Mouse (Mus musculus) thymus, postnatal 10 days (tissue): ENCODE measurements around the gene Wdfy3.

Source experiments
- DNase-seq, 2 experiments: peaks; one replicate each; pipeline ENCODE4 v3.0.0; 2021; ENCODE audit warnings: low spot score in 2 of 2

Gene Wdfy3

DNA sequence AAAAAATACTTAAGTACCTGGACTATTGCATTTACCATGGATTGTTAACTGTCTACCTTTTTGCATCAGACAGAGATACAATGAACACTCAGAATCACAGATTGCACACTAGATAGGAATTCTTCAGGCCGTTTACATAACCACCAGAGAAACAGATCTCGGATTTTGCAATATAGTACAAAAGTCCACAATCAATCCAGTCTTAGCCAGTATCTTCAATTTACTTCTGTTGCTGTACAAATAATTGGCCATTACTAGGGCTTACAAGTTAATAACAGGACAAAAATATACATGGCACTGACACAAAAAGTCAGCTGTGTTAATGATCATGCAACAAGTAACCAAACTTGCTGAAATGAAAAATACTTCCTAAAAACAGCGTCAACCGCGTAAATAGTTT is 236.7 kb downstream of the Wdfy3 start:
- DNase-seq: no peak

DNA sequence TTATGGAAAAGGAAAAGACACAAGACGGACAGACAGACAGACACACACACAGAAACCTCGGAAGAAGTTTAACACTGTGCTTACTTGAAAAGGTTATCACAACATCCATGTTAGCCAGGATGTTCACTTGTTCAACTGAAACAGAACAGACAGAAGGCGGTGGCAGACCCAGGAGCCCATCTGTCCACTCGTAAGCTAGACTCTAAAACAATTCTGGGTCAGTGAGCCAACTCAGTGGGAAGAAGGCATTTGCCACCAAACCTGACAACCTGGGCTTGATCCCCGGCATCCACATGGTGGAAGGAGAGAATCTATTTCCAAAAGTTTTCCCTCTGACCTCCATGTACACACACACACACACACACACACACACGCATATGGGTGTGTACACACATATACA is 237.7 kb downstream of the Wdfy3 start:
- no peak for DNase-seq

DNA sequence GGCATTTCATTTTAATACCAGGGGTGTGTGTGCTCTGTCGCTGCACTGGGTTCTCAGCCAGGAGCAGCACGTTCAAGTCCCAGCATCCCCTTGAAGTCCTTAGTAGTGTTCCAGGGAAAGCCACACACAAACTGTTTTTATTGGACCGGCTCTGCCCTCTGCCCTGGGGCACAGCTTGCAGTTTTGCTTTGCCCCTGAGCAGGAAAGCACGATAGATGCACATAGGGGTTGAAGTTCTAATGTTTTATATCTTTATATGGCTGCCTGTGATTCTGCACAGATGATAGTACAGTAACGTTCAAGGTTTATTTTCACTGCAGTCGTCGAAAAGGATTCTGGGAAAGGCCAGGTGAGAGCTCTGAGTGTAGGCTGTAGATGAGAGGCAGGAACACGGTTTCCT is 239.5 kb downstream of the Wdfy3 start:
- no peak for DNase-seq

DNA sequence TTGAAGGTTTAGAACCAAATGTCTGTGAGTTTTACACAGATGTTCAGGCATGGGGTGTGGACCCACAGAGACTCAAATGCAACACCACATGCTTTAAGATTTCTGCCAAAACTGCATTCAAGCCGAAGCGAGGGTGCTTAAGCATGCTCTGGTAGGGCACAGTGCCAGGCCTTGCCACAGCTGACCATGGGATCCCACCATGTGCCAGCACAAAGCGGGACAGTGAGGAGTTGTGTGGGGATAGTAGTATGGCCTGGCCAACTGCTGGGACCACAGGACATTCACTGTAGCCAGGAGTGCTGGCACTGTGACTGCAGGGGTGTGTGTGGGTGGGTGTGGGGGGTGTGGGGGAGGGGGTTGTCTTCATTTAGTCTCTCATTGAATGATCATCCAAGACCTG is 240.8 kb downstream of the Wdfy3 start:
- DNase-seq: no peak

DNA sequence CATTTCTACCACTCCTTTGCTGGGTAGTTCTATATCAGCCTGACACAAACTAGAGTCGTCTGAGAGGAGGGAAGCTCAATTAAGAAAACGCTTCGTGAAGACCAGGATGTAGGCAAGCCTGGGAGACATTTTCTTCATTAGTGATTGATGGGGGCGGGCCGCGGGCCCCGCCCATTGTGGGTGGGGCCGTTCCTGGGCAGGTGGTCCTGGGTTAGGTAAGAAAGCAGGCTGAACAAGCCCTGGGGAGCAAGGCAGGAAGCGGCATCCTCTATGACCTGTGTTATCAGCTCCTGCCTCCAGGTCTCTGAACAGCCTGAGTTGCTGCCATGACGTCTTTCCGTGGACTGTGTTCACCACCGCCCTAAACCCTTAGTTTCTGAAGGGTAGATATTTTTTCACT is 242.2 kb downstream of the Wdfy3 start:
- DNase-seq: no peak

DNA sequence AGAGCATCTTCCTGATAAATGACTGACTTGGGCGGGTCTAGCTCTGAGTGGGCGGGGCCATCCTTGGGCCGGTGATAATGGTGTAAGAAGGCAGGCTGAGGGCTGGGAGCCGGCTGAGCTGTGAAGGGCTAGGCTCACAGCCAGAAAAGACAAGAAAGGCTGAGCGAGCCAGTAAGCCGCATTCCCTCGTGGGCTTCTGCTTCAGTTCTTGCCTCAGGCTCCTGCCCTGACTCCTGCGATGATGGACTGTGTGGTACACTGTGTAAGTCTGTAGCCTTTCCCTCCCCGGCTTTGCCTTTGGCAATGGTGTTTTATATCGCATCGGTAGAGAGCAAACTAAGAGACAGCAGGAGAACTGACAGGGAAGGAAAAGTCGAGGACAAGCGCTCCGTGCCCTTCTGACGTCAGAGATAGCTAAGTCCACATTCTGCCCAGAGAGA is 243.2 kb downstream of the Wdfy3 start:
- no peak for DNase-seq

DNA sequence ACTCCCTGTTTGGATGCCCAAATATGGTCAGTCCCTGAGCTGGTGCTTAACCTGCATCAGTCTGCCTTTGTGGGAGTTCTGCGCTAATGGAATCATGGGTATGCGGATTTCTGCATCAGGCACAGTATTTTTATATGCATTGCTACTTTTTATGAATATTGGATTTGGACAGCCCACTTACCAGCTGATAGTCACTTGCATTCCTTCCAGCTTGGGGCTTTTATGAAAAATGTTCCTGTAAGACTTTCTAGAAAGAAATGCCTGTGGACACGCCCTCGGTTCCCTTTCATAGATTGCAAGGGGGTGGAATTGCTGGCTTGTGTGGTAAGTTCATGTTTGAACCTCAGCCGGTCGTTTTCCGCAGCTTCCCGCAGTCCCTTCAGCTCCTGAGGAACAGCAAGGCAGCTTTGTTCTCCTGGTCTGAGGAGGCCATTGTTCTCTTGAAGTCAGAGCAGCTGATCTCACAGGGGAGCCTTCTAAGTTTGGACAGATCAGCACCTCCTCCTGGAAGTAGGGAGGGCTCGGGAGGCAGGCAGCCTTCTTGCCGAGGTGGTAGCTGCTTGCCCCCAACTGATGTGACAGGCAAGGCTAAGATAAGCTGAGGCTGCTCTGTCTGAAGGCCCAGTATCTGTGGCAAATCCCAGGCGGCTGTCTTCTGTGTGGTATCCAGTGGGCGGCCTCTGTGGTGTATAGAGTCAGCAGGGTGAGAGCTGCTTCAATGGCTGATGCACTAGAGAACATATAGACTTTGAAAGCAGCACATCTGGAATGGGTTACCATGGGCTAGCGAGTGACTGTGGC is 244.4 kb downstream of the Wdfy3 start:
- DNase-seq: no peak

DNA sequence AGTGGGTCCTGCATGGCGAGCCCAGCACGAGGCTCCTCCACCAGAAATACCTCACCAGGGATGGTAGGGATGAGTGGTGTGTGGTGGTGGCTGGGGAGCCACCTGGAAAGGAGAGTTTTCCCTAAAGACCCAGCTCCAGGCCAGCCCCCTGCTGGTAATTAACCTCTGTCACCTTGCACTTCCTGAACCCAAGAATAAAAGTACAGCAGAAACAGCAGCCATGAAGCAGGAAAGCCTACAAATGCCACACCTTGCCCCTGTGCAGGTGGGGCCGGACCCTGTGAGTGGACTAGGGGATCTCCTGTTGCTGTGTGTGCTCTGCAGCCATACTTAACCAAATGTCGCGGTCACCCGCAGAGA is 247.4 kb downstream of the Wdfy3 start:
- DNase-seq: no peak

DNA sequence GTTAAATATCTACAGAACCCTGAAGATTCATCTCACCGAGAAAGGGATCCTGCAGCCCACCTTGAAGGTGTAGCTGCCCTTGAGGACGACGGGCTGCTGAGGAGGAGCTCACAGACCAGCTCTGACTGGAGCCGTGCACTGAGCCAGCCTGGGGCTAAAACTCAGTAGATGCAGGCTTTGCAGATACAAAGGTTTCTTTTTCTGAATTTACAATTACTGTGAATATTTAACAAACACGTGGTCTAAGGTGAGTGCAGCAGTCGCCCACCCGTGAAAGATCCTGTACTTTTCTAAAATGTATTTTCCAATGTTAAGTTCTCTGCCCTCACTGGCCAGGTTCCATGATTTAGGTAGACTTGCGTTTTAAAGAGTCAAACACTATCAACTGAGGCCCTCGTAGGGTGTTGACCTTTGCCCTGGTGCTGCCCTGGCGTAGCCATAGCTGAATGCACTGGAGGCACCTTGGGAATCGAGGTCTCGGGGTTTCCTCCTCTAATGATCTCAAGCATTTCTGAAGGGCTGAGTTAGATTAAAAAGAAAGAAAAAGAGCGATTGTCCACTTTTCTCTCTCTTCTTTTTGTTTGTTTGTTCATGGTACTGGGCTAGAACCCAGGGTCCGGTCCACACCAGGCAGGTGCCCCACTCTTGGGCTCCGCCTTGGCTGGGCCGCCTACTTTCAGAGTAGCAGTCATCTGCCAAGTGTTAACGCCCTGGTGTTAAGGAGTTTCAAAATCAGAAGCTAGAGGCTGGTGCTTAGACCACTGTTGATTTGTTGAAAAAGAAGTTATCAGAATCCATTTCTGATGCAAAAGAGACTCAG is 248.0 kb downstream of the Wdfy3 start:
- DNase-seq: no peak

DNA sequence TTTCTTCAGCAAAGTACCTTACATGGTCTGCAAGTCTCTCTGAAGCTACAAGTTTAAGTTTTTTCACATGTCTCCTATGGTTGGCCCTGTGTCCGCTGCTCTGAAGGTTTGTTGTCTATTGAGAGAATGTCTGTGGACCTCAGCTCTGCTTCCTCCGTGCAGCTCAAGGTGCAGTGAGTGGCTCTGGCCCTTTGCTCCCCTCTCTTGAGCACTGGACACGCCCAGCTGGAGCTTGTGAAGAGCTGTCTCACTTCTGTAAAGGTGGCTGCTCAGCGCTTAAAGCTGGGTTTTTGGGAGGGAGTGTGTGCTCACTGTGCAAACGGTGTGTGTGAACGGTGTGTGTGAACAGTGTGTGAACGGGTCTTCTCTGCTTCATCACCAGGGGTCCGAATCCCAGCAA is 248.7 kb downstream of the Wdfy3 start:
- DNase-seq: no peak

DNA sequence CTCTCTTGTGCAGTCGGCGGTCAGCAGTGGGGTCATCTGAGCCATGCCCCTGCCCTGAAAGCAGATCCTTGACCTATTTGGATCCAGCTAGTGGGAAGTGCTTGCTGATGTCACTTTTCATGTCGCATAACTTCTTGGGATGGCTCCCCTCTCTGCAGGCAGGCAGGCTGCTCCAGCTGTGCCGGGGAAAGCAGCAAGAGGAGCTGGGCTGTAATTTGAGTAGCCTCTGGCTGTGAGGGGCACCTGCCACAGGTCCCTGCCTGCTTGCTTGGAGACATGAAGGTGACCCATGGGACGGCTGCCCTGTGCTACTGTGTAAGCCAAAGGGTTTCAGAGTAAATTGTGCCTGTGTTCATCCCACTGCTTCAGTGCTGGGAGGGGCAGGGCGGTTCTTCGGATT is 249.9 kb downstream of the Wdfy3 start:
- DNase-seq: no peak

DNA sequence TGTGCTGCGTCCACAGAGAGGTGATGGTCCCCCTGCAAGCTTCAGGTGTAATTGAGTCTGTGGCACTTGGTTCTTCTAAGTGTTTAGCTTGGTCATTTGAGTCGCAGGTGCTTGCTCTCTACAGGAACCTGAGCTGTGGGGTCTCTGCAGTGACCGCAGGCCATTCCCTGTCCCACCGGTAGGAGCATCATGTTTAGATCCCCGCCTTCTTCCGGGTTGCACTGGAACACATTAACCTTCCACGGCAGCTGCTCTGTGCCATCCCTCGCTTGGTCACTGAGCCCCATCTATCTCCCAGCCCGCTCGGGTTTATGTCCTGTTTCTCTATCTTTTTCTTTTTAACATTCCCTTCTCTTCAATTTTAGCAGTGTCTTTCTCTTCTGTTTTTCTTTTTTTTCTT is 250.5 kb downstream of the Wdfy3 start:
- no peak for DNase-seq

DNA sequence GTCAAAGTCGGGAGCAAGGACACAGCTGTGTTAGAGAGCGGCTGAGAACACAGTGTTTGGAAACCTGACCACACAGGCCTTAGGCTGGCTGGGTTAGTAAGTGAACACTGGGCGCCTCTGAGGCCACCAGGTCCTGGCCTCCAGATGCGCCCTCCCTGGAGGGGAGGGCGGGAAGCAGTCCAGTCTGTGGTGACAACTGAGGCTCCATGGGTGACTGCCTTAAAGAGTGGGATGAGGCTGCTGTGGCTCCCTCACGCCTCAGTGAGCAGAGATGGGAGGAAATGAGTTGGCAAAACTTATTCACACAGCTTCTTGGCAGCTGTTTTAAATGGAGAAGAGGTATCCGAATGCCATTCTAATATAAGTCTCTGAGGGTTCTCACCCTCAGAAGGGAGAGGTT is 252.9 kb downstream of the Wdfy3 start:
- no peak for DNase-seq

DNA sequence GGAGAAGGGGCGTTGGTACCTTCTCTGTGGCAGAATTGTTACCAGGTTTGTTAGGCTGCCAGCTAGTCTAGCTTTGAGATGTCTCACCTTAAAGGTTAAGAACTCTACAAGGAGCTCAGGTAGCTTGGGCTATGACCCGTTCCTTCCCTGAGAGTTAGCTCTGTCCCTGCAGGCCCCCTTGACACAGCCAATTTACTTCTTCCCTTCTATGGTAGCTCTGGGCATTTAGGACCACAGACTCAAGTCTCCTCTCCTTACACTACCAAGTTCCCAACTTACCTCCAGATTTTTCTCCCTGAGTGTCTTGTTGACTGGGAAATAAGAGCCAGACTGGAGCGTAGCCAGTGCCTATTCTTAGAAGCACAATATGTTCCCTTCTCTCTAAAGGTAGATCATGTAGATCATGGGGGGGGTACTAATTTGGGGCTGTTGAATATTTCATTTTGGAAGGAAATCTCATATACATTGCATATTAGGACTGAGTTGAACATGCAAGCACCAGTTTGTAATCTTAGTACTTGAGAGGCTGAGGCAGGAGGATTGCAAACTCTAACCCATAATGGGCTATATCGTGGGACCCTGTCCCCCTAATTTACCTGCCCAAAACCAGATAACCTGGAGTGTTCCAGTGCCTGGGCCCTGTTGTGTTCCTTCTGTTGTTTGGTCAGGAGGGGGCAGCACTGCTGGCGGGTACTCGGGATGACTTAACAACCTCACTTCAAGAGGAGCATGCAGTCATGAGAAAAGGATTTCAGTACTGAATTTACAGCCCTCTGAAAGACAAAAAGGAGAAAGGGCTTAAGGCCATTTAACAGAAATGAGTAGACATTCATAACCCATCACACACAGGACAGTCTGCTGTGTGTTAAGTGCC is 258.2 kb downstream of the Wdfy3 start:
- DNase-seq: no peak

DNA sequence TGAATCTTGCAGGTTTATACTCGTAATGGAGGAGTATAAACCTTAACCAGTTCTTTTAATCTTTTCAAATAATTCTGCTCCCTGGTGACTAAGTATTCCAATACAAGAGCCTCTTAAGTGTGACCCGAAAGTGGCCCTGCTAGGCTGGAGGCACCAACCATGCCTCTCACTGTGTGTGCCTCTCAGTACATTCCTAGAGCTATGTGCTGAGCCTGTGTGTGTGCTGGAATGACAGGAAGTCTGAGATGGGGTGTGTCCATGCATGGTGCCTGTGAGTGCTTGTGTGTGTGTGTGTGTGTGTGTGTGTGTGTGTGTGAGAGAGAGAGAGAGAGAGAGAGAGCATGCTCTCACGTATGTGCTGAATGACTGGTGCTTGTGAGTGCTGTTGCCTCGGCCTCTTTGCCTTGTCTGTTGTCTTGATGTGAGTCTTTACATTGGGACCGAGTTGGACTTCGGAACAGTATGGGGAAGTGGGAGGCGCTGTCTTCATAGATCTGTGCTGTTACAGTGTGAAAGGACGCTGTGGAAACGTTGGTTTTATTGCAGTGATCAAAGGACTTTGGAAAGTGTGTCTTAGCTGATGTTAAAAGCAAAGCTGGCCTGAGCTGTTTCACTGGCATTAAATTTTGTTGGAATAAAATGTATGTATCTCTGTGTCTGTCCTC is 267.2 kb downstream of the Wdfy3 start:
- DNase-seq: no peak

DNA sequence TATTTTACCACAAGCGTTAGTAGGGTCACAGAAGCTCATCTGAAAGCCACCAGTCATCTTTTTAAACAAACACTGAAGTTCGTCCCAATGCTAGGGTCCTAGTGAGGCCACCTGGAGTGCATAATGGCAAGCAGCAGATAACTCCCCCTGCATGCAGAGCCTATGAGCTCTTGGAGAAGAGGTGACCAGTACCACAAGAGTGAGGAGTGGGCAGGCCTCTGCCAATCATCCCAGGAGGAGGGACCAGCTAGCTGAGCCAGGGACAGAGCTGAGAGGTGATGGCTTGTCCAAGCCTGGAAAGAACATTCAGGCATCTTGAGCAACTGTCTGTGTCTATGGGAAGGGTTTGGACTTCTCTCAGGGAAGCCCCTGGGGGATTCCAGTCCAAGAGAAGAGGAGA is 267.8 kb downstream of the Wdfy3 start:
- DNase-seq: no peak

DNA sequence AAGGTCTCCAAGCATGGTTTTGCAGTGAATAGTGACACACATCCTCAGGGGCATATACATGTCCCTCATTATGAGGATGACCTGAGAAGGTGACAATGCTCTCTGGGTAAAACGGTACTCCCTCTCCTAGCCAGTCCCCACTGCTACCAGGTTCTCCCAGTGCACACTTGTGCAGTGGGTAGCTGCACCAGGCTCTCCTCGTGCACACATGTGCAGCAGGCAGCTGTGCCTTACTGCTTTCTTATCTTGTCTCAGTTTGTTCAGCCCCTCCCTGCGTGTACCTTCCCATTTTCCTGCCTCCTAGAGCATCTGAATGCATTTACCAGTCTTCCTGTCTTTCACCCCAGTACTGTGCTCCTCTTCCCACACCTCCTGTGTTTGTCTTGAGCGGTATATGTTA is 277.1 kb downstream of the Wdfy3 start:
- no peak for DNase-seq

DNA sequence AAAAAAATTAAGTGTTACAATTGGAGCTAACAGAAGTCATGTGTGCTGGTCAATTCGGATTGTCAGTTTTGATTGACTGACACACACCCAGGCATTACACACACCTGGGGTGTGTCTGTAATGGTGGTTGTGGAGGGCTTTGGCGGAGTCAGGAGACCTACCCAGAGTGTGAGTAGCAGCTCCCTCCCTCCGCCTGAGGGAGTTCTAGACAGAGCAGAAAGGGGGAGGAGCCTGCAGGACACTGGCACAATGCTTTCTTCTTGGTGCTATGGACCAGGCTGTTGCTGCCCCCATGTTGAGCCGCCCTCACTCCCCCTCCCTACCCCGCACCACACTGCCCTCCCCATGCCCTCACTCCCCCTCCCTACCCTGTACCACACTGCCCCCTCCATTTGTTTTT is 279.2 kb downstream of the Wdfy3 start:
- DNase-seq: no peak

DNA sequence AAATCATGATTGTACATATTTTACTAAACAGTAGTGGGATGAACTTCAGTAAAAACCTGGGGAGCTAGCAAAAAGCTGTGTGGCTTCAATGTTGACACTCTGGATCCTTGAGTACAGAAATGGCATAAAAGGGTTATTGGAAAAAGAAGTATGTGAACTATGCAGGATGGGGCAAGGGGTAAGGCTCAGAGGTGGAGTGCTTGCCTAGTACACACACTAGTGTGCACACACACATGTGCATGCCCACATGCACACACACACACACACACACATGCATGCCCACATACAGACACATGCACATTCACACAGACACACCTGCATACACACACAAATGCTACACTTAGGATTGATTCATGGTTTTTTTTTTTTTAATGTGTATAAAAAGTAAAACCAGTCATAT is 280.0 kb downstream of the Wdfy3 start:
- no peak for DNase-seq

DNA sequence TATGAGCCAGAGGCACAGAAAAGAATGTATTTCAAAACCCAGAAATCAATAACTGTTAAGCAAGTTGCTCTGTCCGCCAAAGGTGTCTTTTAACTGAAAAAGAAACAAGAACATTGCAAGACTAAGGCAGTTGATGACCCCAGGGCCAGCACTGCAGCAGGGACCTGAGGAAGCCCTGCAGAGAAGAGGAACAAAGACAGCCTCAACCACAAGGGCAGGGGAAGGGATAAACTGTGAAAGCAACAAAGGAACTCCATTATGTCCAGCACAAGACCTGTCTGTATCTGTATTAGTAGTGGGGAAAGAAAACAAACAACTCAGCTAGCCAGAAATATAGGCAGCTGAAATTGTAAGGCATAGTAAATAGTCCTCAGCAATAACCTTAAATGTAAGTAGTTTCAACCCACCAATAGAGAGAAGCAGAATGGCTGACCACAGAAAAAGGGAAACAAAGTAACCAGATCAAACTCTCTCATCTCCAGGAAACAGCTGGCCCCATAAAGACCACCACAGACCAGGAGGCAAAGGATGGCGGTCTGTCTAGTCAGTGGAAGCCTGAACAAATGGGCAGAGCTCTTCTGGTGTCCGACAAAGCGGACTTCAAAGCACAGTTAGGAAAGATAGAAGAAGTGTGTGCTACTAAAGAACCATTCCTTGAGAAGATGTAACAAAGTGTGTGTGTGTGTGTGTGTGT is 283.7 kb downstream of the Wdfy3 start:
- DNase-seq: no peak

DNA sequence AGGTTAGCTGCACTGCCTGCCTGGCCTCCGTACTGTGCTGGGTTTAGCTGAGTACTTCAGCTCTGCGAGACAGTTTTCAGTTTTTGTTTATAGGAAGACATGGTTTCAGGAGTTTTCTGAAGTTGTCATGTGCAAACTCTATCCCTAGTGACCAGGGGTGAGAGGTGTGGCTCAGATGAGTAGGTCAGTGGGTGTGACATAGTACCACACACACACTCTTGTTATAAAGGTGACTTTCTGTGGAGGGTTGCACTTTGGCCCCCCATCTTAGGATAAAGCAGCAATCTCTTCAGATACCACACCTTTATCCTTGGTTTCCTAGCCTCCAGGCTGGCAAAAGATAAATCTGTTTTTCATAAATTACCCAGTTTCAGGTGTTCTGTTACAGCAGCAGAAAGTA is 284.9 kb downstream of the Wdfy3 start:
- no peak for DNase-seq
